Mouse (Mus musculus): Measurements from ENCODE around the gene Cdh5. TPM values are rescaled to one million over a fixed set of nuclear protein-coding genes. Genes with fewer than 3 reads are reported as not detected.

Gene Cdh5
- 0.10 and 0.64 TPM in 2 replicates for polyA plus RNA-seq (2012)

DNA sequence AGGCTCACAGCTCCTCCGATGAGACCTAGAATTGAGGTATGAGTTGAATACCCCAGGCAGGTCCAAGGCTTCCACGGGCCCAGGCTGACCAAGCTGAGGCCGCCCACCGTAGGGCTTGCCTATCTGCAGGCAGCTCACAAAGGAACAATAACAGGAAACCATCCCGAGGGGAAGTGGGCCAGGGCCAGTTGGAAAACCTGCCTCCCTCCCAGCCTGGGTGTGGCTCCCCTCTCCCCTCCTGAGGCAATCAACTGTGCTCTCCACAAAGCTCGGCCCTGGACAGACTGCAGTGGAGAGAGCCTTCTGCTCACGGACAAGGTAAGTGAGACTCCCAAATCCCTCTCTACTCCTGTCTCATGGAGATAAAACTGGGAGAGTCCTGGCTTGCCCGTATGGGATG is at the start of gene Cdh5:
TSS of gene Cdh5 (plus strand) at position 211 of the 400 bp plus-strand sequence.
- H3K36me3 ChIP-seq (ENCODE audit: control insufficient read depth) = no peaks in the 10 kb centered on the region

DNA sequence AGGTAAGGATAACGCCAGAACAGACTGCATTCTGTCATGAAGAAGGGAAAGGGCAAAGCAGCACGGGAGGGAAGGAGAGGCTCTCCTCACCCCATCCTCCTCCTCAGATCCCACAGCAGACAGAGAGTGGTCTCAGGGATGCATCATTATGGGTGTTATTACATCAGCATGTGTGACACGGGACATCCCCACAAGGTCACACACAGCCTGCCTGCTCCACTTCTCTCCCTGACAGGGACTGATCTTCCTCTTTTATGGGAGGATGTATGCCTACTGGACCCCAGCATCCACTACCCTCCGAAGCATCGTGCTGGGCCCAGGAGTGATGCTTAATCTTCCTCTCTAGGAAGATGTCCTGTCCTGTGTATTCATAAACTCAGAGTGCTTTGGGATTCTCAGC is 41.5 kb upstream of the Cdh5 start:
- Histone ChIP-seq H3K27me3 (ENCODE audit: control insufficient read depth) (no peaks in the 10 kb centered on the region), H3K9me3 (ENCODE audit: control insufficient read depth, low read length) (no peaks in the 10 kb centered on the region), H3K4me3 (replicated peaks) (no peak overlapping the region), H3K36me3 (ENCODE audit: control insufficient read depth) (no peaks in the 10 kb centered on the region), H3K4me1 (ENCODE audit: control insufficient read depth) (no peaks in the 10 kb centered on the region)
- TF ChIP-seq TAL1 (IDR thresholded peaks at IDR 0.05; ENCODE audit: low read length) (no peak), GATA1 (IDR thresholded peaks at IDR 0.05; ENCODE audit: low read length) (no peak)

More for the DNA sequence above, at the start of gene Cdh5:
- no peaks in the 10 kb centered on the region for H3K27me3 ChIP-seq (ENCODE audit: control insufficient read depth)
- no peak within 1 kb of the TSS for H3K4me3 ChIP-seq (replicated peaks)
- no peaks in the 10 kb centered on the region for H3K9me3 ChIP-seq (ENCODE audit: control insufficient read depth, low read length)
- H3K4me1 ChIP-seq (ENCODE audit: control insufficient read depth) = peaks cover 9% of the 10 kb centered on the region
- TF ChIP-seq TAL1 (IDR thresholded peaks at IDR 0.05; ENCODE audit: low read length) (no peak), GATA1 (IDR thresholded peaks at IDR 0.05; ENCODE audit: low read length) (no peak)

DNA sequence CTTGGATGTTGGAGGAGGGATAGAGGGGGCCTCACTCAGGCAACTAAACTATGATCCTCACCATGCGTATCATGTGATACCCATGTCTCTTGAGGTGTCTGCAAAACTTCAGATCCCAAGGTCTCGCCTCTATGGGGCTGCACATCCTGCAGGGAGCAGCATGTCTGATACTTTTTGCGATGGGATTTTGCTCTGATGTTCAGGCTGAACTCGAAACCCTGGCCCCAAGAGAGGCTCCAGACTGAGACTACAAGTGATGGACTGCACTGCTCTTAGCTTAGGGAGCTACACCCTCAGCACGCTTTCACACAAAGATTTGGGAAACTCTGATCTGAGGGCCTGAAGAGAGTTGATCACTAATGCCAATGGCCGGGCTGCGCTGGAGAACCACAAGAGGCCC is 41.0 kb upstream of the Cdh5 start:
- no peaks in the 10 kb centered on the region for H3K27me3 ChIP-seq (ENCODE audit: control insufficient read depth)
- H3K4me1 ChIP-seq (ENCODE audit: control insufficient read depth) = no peaks in the 10 kb centered on the region
- TF ChIP-seq TAL1 (IDR thresholded peaks at IDR 0.05; ENCODE audit: low read length) (no peak), GATA1 (IDR thresholded peaks at IDR 0.05; ENCODE audit: low read length) (no peak)
- H3K36me3 ChIP-seq (ENCODE audit: control insufficient read depth) = no peaks in the 10 kb centered on the region
- H3K9me3 ChIP-seq (ENCODE audit: control insufficient read depth, low read length) = no peaks in the 10 kb centered on the region
- no peak overlapping the region for H3K4me3 ChIP-seq (replicated peaks)

GRCm38 (mm10) chr8:104061048-104061988 is 40.1 kb upstream of the Cdh5 start:
- Histone ChIP-seq H3K36me3 (ENCODE audit: control insufficient read depth) (no peaks in the 10 kb centered on the region), H3K4me1 (ENCODE audit: control insufficient read depth) (no peaks in the 10 kb centered on the region), H3K9me3 (ENCODE audit: control insufficient read depth, low read length) (no peaks in the 10 kb centered on the region), H3K4me3 (replicated peaks) (no peak overlapping the region), H3K27me3 (ENCODE audit: control insufficient read depth) (no peaks in the 10 kb centered on the region)
- no peak for TF ChIP-seq GATA1 (IDR thresholded peaks at IDR 0.05; ENCODE audit: low read length)
- TF ChIP-seq TAL1 (IDR thresholded peaks at IDR 0.05; ENCODE audit: low read length) = no peak

GRCm38 (mm10) chr8:104061989-104062820 is 39.2 kb upstream of the Cdh5 start:
- Histone ChIP-seq H3K4me3 (replicated peaks) (no peak overlapping the region), H3K27me3 (ENCODE audit: control insufficient read depth) (no peaks in the 10 kb centered on the region), H3K36me3 (ENCODE audit: control insufficient read depth) (no peaks in the 10 kb centered on the region), H3K9me3 (ENCODE audit: control insufficient read depth, low read length) (no peaks in the 10 kb centered on the region), H3K4me1 (ENCODE audit: control insufficient read depth) (no peaks in the 10 kb centered on the region)
- no peak for TF ChIP-seq GATA1 (IDR thresholded peaks at IDR 0.05; ENCODE audit: low read length)
- TF ChIP-seq TAL1 (IDR thresholded peaks at IDR 0.05; ENCODE audit: low read length) = no peak

- no peaks in the 10 kb centered on the region for H3K9me3 ChIP-seq (ENCODE audit: control insufficient read depth, low read length)
- H3K27me3 ChIP-seq (ENCODE audit: control insufficient read depth) = no peaks in the 10 kb centered on the region
- TF ChIP-seq GATA1 (IDR thresholded peaks at IDR 0.05; ENCODE audit: low read length) = no peak
- TF ChIP-seq TAL1 (IDR thresholded peaks at IDR 0.05; ENCODE audit: low read length) = no peak
- H3K4me1 ChIP-seq (ENCODE audit: control insufficient read depth) = no peaks in the 10 kb centered on the region
- H3K4me3 ChIP-seq (replicated peaks) = no peak overlapping the region
- no peaks in the 10 kb centered on the region for H3K36me3 ChIP-seq (ENCODE audit: control insufficient read depth)
These were observed 36.2 kb upstream of the Cdh5 start for GRCm38 (mm10) chr8:104065223-104065622.

GRCm38 (mm10) chr8:104065906-104066518 is 35.4 kb upstream of the Cdh5 start:
- no peaks in the 10 kb centered on the region for H3K27me3 ChIP-seq (ENCODE audit: control insufficient read depth)
- no peaks in the 10 kb centered on the region for H3K9me3 ChIP-seq (ENCODE audit: control insufficient read depth, low read length)
- TF ChIP-seq TAL1 (IDR thresholded peaks at IDR 0.05; ENCODE audit: low read length) (no peak), GATA1 (IDR thresholded peaks at IDR 0.05; ENCODE audit: low read length) (no peak)
- no peaks in the 10 kb centered on the region for H3K36me3 ChIP-seq (ENCODE audit: control insufficient read depth)
- no peak overlapping the region for H3K4me3 ChIP-seq (replicated peaks)
- no peaks in the 10 kb centered on the region for H3K4me1 ChIP-seq (ENCODE audit: control insufficient read depth)

DNA sequence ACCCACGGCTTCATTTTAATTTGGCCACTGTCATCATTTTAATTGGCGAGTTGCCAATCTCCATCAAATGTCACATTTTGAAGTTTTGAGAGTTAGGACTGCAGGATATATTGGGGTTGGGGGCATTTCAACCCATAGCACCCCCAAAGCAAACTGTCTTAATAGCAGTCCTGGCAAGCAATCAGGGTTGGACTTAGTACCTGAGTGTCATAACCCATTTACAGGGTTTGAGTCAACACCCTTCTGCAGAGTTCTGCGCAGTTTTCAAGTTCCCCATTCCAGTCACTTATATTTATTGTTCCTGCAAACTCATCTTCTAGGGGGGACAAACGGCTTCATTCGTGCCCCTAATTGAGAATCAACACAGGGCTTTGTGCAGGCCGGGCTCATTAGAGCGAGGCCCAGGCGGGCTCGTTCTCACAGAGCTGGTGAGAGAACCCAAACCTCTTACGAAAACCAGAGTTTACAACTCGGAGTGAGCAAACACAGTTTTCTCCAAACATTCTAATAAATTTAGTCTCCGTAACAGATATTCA is 34.0 kb upstream of the Cdh5 start:
- TF ChIP-seq TAL1 (IDR thresholded peaks at IDR 0.05; ENCODE audit: low read length) (no peak), GATA1 (IDR thresholded peaks at IDR 0.05; ENCODE audit: low read length) (no peak)
- no peaks in the 10 kb centered on the region for H3K9me3 ChIP-seq (ENCODE audit: control insufficient read depth, low read length)

More for the DNA sequence above, 34.0 kb upstream of the Cdh5 start:
- no peak overlapping the region for H3K4me3 ChIP-seq (replicated peaks)
- no peaks in the 10 kb centered on the region for H3K4me1 ChIP-seq (ENCODE audit: control insufficient read depth)
- no peaks in the 10 kb centered on the region for H3K36me3 ChIP-seq (ENCODE audit: control insufficient read depth)
- no peaks in the 10 kb centered on the region for H3K27me3 ChIP-seq (ENCODE audit: control insufficient read depth)
